Mouse (Mus musculus): ENCODE measurements at regions not wholly inside any gene's neighbourhood (a gene's known extent, or its start where the extent isn't known, plus 50 kb on each side); places are given as distances from the start of the nearest gene placed in this dataset.

- no peak for DNase-seq
Observed at GRCm38 (mm10) chr13:54285968-54286367, 85.2 kb upstream of the Cplx2 start.

GRCm38 (mm10) chr13:54286616-54287015 is 84.5 kb upstream of the Cplx2 start:
- no peak for DNase-seq

GRCm38 (mm10) chr13:54290066-54290465 is 81.1 kb upstream of the Cplx2 start:
- DNase-seq = no peak

GRCm38 (mm10) chr13:54292394-54292793 is 78.8 kb upstream of the Cplx2 start:
- no peak for DNase-seq

GRCm38 (mm10) chr13:54293006-54293405 is 78.1 kb upstream of the Cplx2 start:
- no peak for DNase-seq

GRCm38 (mm10) chr13:54295475-54296259 is 75.5 kb upstream of the Cplx2 start:
- no peak for DNase-seq

GRCm38 (mm10) chr13:54296260-54296555 is 74.9 kb upstream of the Cplx2 start:
- DNase-seq = no peak

- no peak for DNase-seq
Observed at GRCm38 (mm10) chr13:54298851-54299250, 72.3 kb upstream of the Cplx2 start.

- DNase-seq = no peak
Observed at GRCm38 (mm10) chr13:54299295-54299694, 71.9 kb upstream of the Cplx2 start.

GRCm38 (mm10) chr13:54301110-54301509 is 70.0 kb upstream of the Cplx2 start:
- no peak for DNase-seq

- no peak for DNase-seq
Observed at GRCm38 (mm10) chr13:54301677-54302076, 69.5 kb upstream of the Cplx2 start.

GRCm38 (mm10) chr13:54302351-54303070 is 68.6 kb upstream of the Cplx2 start:
- peak; percentile 74 for DNase-seq

GRCm38 (mm10) chr13:54303071-54303924 is 67.9 kb upstream of the Cplx2 start:
- peak; percentile 91 for DNase-seq

GRCm38 (mm10) chr13:54304251-54304650 is 66.9 kb upstream of the Cplx2 start:
- no peak for DNase-seq

- no peak for DNase-seq
Observed at GRCm38 (mm10) chr13:54308591-54308990, 62.6 kb upstream of the Cplx2 start.

- no peak for DNase-seq
Observed at GRCm38 (mm10) chr13:54309354-54309753, 61.8 kb upstream of the Cplx2 start.

- no peak for DNase-seq
Observed at GRCm38 (mm10) chr13:54310144-54310543, 61.0 kb upstream of the Cplx2 start.

- DNase-seq = no peak
Observed at GRCm38 (mm10) chr13:54311327-54312026, 59.7 kb upstream of the Cplx2 start.

- peak; percentile 43 for DNase-seq
Observed at GRCm38 (mm10) chr13:54312405-54313185, 58.6 kb upstream of the Cplx2 start.

- DNase-seq = no peak
Observed at GRCm38 (mm10) chr13:54315333-54315732, 55.8 kb upstream of the Cplx2 start.

- DNase-seq = no peak
Observed at GRCm38 (mm10) chr13:54316907-54317306, 54.2 kb upstream of the Cplx2 start.

- DNase-seq = no peak
Observed at GRCm38 (mm10) chr13:54318161-54318560, 53.0 kb upstream of the Cplx2 start.

Measured in embryo, embryonic 11 days (tissue).